Mouse (Mus musculus): ENCODE results near the gene Bckdk.

DNA sequence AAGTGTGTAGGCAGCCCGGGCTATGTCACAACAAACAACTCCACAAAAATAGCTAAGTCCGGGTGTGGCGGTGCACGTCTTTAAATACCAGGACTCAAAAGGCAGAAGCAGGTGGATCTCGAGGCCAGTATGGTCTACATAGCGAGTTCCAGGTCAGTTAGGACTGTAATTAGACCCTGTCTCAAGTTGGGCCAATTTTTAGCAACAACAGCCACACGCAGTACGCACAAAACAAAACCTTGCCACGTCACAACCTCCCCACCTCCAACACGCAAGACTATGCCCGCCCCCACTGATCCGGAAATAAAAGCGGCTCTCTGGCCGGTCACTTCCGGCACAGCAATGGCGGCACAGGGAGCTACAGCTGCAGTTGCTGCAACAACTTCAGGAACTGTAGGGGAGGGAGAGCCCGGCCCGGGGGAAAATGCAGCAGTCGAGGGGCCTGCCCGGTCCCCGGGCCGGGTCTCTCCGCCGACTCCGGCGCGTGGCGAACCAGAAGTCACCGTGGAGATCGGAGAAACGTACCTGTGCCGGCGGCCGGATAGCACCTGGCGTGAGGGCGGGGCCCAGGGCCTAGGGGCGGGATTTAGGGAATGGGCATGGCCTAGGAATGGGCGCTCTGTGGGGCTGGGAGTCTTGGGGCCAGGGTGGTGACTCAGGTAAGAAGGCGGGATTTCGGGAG is 8.4 kb downstream of the Bckdk start, which contains the start of gene Kat8:
- no peak for TF ChIP-seq CTCF (conservative IDR thresholded peaks at IDR 0.05; ENCODE audit: low read length)
- TF ChIP-seq POU5F1 (IDR thresholded peaks at IDR 0.05; ENCODE audit: borderline replicate concordance, low read length) = no peak
- no peak for TF ChIP-seq NANOG (IDR thresholded peaks at IDR 0.05; ENCODE audit: borderline replicate concordance, low read length)
